Mouse (Mus musculus) lung, adult 2 months (tissue): ENCODE measurements around the gene Tuba1b. TPM values are rescaled to one million over a fixed set of nuclear protein-coding genes. Genes with fewer than 3 reads are reported as not detected.
"Not testable (repeated sequence)": the region's sequence is repeated elsewhere in the genome, so short reads cannot be mapped to it uniquely, and the experiment has no call there.

Experiments used
- DNase-seq: peaks from one replicate; pipeline ENCODE4 v3.0.0; 2022
- H3K4me1 ChIP-seq: fragments of 200-500 bp; 2 replicates; pipeline ENCODE4 v1.6.1; 2011; ENCODE audit warnings: low read length; ENCODE audit not compliant: control insufficient read depth, insufficient read depth
- H3K4me3 ChIP-seq: fragments of 200-500 bp; replicated peaks from 2 replicates; pipeline ENCODE3; 2011; ENCODE audit warnings: low read depth, mild to moderate bottlenecking, control low read depth, low read length; ENCODE audit errors: extremely low read depth
- CTCF ChIP-seq: fragments of 200-500 bp; IDR thresholded peaks from 2 replicates; pipeline ENCODE4 v1.5.1; 2011; ENCODE audit warnings: mild to moderate bottlenecking, low read length, control low read depth; ENCODE audit not compliant: insufficient read depth
- POLR2A ChIP-seq: fragments of 200-500 bp; IDR thresholded peaks from 2 replicates; pipeline ENCODE4 v1.6.1; 2011; ENCODE audit warnings: low read depth, mild to moderate bottlenecking, control low read depth, low read length, borderline replicate concordance; ENCODE audit errors: extremely low read depth
- WGBS: fragments of 180-500 bp; shearing (Covaris S2); methylation state at CpG from one replicate; pipeline ENCODE4 v1.1.7; 2018; 5-methylcytosine and 5-hydroxymethylcytosine counted together
- polyA plus RNA-seq: library from polyadenylated mRNA; depleted of rRNA; stranded (reverse); fragments of >200 nt; gene quantifications from 2 replicates; pipeline ENCODE4 v1.2.3, GENCODE M21; 2012

The Tuba1b gene
- polyA plus RNA-seq, 1 experiment: 1,265 TPM

- Histone ChIP-seq H3K4me3 (no peak overlapping the region), H3K4me1 (peaks cover 5% of the 10 kb centered on the region)
- TF ChIP-seq CTCF: no peak
- TF ChIP-seq POLR2A: no peak
- 57% methylated on average over 14 of the region's 14 CpGs for WGBS
- no peak for DNase-seq
Measured at GRCm38 (mm10) chr15:98954425-98955253, 20.3 kb upstream of the Tuba1b start.

GRCm38 (mm10) chr15:98953401-98954356 lies 19.3 kb upstream of the Tuba1b start, which contains the start of the genes Gm49450 and Tuba1a:
TSS of gene Gm49450 (minus strand) at chr15:98953551.
TSS of gene Tuba1a (minus strand) at chr15:98953703.
- WGBS: 7% methylated on average over 28 of the region's 28 CpGs
- Histone ChIP-seq H3K4me3 (peak within 1 kb of the TSS; percentile 72), H3K4me1 (peaks cover 5% of the 10 kb centered on the region)
- peak; percentile 85 for DNase-seq
- TF ChIP-seq CTCF (no peak), POLR2A (peak; percentile 99)

- WGBS: under 1% methylated on average over 41 of the region's 41 CpGs
- TF ChIP-seq CTCF (peak; percentile 14; the same call in 1 of the 2 replicates), POLR2A (no peak; the same call in 1 of the 2 replicates)
- peak; percentile 82 for DNase-seq
- peak overlapping the region; percentile 72 for H3K4me3 ChIP-seq
- peaks cover 5% of the 10 kb centered on the region for H3K4me1 ChIP-seq
Measured at GRCm38 (mm10) chr15:98952751-98953400, 18.5 kb upstream of the Tuba1b start.

- 17% methylated on average over 5 of the region's 5 CpGs for WGBS
Measured at GRCm38 (mm10) chr15:98952063-98952455, 17.7 kb upstream of the Tuba1b start.

GRCm38 (mm10) chr15:98951122-98952062 lies 17.0 kb upstream of the Tuba1b start:
- not testable (repeated sequence) for DNase-seq, H3K4me1 ChIP-seq
- WGBS: 67% methylated on average over 11 of the region's 15 CpGs
- H3K4me3 ChIP-seq: peak overlapping the region; percentile 59

More at GRCm38 (mm10) chr15:98952063-98952455, 17.7 kb upstream of the Tuba1b start:
- DNase-seq: no peak
- TF ChIP-seq CTCF: no peak
- TF ChIP-seq POLR2A: no peak
- Histone ChIP-seq H3K4me1 (peaks cover 5% of the 10 kb centered on the region), H3K4me3 (peak overlapping the region; percentile 59)

GRCm38 (mm10) chr15:98949607-98949892 lies 15.2 kb upstream of the Tuba1b start:
- no peak for TF ChIP-seq POLR2A
- no peak for TF ChIP-seq CTCF
- DNase-seq: no peak
- Histone ChIP-seq H3K4me1 (peaks cover 5% of the 10 kb centered on the region), H3K4me3 (no peak overlapping the region)
- 61% methylated on average over 3 of the region's 3 CpGs for WGBS

GRCm38 (mm10) chr15:98948857-98949606 lies 14.7 kb upstream of the Tuba1b start:
- TF ChIP-seq CTCF (no peak), POLR2A (no peak)
- Histone ChIP-seq H3K4me1 (peaks cover 5% of the 10 kb centered on the region), H3K4me3 (no peak overlapping the region)
- 79% methylated on average over 6 of the region's 6 CpGs for WGBS
- DNase-seq: no peak

GRCm38 (mm10) chr15:98948382-98948781 lies 14.0 kb upstream of the Tuba1b start:
- H3K4me3 ChIP-seq: no peak overlapping the region
- H3K4me1 ChIP-seq: peaks cover 3% of the 10 kb centered on the region
- no peak for DNase-seq
- no peak for TF ChIP-seq CTCF
- TF ChIP-seq POLR2A: no peak
